Mouse (Mus musculus): ENCODE data around the gene Myl6b. TPM values are rescaled to one million over a fixed set of nuclear protein-coding genes. Genes with fewer than 3 reads are reported as not detected.

Myl6b gene
- 0.79 and 2.4 TPM in 2 replicates for polyA plus RNA-seq (2011; ENCODE audit: insufficient read depth, insufficient read length, low replicate concordance, missing spikeins)

DNA sequence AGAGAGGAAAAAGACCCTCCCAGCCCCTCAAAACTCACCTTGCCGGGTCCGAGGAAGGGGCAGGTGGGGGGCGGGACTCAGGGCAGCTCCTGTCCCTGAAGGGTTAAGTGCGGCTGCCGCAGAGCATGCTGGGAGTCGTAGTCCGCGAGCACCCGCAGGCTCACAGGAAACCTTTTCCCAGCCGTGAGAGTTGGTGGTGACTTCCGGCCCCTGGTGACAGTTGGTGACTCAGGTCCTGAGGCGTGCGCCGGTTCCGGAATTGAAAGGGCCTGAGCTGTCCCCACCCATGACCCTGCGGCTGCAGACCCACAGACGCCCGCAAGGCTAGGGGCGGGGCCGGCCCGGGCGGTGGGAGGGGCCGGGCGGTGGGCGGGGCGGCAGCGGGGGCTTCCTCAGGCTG is at the start of gene Myl6b:
Gene Myl6b, minus strand, starts transcription at position 96 of the 400 bp plus-strand sequence.
- peaks cover 3% of the 10 kb centered on the region; the same call in 1 of the 2 replicates for H3K4me1 ChIP-seq (ENCODE audit: control insufficient read depth, insufficient read depth, low read length)
- under 1% methylated on average over 27 of the region's 27 CpGs for WGBS
- TF ChIP-seq POLR2A (IDR thresholded peaks at IDR 0.05; ENCODE audit: borderline replicate concordance, control insufficient read depth, low read depth, low read length) (peak; percentile 20; the same call in 1 of the 2 replicates), CTCF (IDR thresholded peaks at IDR 0.05; ENCODE audit: control insufficient read depth, insufficient read depth, low read length) (0 out of 2 replicates have a peak, but pooled peaks have one; percentile 4)
- peak within 1 kb of the TSS; percentile 81 for H3K27ac ChIP-seq (ENCODE audit: control insufficient read depth, insufficient read depth, low read depth, low read length, poor library complexity)
- peak within 1 kb of the TSS; percentile 76 for H3K4me3 ChIP-seq (replicated peaks; ENCODE audit: control insufficient read depth, low read depth, low read length)

DNA sequence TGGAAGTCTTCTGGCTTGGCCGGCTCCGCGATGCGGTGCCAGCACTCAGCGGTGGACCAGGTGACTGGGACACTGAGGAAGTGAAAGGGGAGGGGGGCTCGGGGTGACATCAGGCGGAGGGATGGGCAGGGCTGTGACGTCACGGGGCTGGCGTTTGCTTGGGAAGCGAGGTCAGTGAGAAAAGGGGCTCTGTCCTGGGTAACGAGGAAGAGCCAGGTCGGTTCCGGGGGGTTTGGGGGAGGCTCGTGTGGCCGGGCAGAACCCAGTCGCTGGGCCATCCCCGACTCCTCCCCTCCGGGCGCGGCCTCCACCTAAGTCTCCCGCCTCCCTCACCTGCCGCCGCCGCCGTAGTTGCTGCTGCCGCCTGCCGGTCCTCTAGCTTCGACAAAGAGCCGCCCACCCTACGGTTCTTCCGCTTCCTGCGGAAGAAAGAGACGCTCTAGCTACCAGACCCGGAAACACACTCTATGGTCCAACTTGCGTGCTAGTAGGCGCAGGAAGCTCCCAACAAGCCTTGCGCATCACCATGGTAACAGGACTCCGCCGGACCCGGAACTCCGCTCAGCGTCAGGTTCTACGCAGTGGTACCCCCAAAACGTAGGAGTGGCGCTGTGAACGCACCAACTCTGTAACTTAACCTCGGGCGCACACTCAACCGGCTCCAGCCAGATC is 49.0 kb upstream of the Myl6b start, which contains the start of gene Zc3h10:
Gene Zc3h10, minus strand, starts transcription at position 414 of the 672 bp plus-strand sequence.
- Histone ChIP-seq H3K4me3 (replicated peaks; ENCODE audit: control insufficient read depth, low read depth, low read length) (peak within 1 kb of the TSS; percentile 83), H3K4me1 (ENCODE audit: control insufficient read depth, insufficient read depth, low read length) (no peaks in the 10 kb centered on the region; the same call in 1 of the 2 replicates), H3K27ac (ENCODE audit: control insufficient read depth, insufficient read depth, low read depth, low read length, poor library complexity) (peak within 1 kb of the TSS; percentile 92)
- no peak for TF ChIP-seq CTCF (IDR thresholded peaks at IDR 0.05; ENCODE audit: control insufficient read depth, insufficient read depth, low read length)
- peak; percentile 31 for TF ChIP-seq POLR2A (IDR thresholded peaks at IDR 0.05; ENCODE audit: borderline replicate concordance, control insufficient read depth, low read depth, low read length)
- WGBS = under 1% methylated on average over 50 of the region's 50 CpGs

DNA sequence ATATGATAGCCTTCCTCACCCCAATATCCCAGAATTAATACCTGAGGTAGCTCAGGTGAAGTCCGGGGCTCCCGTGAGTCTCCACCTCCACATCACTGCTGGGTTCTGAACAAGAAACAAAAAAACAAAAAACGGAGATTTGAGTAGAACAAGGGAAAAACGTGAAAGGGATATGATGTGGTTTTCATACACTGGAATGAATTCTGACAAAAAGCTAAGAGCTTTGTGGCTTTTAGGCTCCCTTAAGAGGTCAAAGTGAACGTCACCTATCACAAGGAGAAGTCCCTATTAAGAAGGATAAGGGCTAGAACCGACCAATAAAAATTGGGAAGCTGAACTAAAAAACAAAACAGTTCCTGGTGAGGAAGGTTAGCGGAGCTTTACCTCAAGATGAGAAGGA is 48.3 kb upstream of the Myl6b start:
- peak overlapping the region; percentile 92 for H3K27ac ChIP-seq (ENCODE audit: control insufficient read depth, insufficient read depth, low read depth, low read length, poor library complexity)
- 4% methylated on average over 7 of the region's 7 CpGs for WGBS
- no peaks in the 10 kb centered on the region; the same call in 1 of the 2 replicates for H3K4me1 ChIP-seq (ENCODE audit: control insufficient read depth, insufficient read depth, low read length)
- TF ChIP-seq POLR2A (IDR thresholded peaks at IDR 0.05; ENCODE audit: borderline replicate concordance, control insufficient read depth, low read depth, low read length) = no peak
- no peak for TF ChIP-seq CTCF (IDR thresholded peaks at IDR 0.05; ENCODE audit: control insufficient read depth, insufficient read depth, low read length)
- H3K4me3 ChIP-seq (replicated peaks; ENCODE audit: control insufficient read depth, low read depth, low read length) = peak overlapping the region; percentile 83

DNA sequence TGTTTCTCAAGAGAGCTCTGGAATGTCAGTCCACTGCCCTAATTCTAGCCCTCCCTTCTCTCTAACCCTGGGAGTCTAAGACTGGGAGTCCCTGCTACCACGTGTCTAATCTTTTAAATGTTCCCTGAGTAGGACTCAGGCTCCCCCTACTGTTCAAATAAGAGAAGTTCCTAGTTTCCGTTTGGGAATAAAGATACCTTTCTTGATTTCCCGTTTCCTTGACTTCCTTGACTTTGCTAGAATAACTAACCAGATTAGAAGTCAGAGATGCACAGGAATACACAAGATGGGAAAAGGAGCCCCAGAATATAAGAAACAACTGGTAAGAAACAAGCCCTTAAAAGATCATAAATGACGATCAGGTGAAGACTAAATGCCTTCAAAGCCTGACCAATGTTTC is 47.9 kb upstream of the Myl6b start:
- peak overlapping the region; percentile 12 for H3K4me3 ChIP-seq (replicated peaks; ENCODE audit: control insufficient read depth, low read depth, low read length)
- no peaks in the 10 kb centered on the region; the same call in 1 of the 2 replicates for H3K4me1 ChIP-seq (ENCODE audit: control insufficient read depth, insufficient read depth, low read length)
- TF ChIP-seq POLR2A (IDR thresholded peaks at IDR 0.05; ENCODE audit: borderline replicate concordance, control insufficient read depth, low read depth, low read length) (no peak), CTCF (IDR thresholded peaks at IDR 0.05; ENCODE audit: control insufficient read depth, insufficient read depth, low read length) (no peak)
- WGBS = under 1% methylated on average over 4 of the region's 4 CpGs
- no peak overlapping the region for H3K27ac ChIP-seq (ENCODE audit: control insufficient read depth, insufficient read depth, low read depth, low read length, poor library complexity)

DNA sequence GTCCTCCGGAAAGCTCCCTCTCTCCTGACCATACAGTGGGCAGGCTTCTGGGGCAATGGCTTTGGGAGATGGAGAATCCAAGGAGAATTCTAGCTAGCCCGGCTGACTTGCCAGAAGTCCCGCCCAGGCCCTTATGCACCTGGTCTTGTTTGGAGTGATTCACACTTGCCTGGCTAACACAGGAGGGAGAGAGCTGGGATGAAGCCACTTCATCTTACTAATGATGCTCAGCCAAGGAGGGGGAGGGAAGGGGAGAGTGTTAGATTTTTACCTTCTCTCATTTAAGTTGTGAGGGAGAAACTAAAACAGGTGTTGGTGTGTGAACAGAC is 47.0 kb upstream of the Myl6b start:
- Histone ChIP-seq H3K27ac (ENCODE audit: control insufficient read depth, insufficient read depth, low read depth, low read length, poor library complexity) (no peak overlapping the region), H3K4me3 (replicated peaks; ENCODE audit: control insufficient read depth, low read depth, low read length) (no peak overlapping the region), H3K4me1 (ENCODE audit: control insufficient read depth, insufficient read depth, low read length) (no peaks in the 10 kb centered on the region; the same call in 1 of the 2 replicates)
- 88% methylated on average over 3 of the region's 3 CpGs for WGBS
- TF ChIP-seq CTCF (IDR thresholded peaks at IDR 0.05; ENCODE audit: control insufficient read depth, insufficient read depth, low read length) (no peak), POLR2A (IDR thresholded peaks at IDR 0.05; ENCODE audit: borderline replicate concordance, control insufficient read depth, low read depth, low read length) (no peak)

DNA sequence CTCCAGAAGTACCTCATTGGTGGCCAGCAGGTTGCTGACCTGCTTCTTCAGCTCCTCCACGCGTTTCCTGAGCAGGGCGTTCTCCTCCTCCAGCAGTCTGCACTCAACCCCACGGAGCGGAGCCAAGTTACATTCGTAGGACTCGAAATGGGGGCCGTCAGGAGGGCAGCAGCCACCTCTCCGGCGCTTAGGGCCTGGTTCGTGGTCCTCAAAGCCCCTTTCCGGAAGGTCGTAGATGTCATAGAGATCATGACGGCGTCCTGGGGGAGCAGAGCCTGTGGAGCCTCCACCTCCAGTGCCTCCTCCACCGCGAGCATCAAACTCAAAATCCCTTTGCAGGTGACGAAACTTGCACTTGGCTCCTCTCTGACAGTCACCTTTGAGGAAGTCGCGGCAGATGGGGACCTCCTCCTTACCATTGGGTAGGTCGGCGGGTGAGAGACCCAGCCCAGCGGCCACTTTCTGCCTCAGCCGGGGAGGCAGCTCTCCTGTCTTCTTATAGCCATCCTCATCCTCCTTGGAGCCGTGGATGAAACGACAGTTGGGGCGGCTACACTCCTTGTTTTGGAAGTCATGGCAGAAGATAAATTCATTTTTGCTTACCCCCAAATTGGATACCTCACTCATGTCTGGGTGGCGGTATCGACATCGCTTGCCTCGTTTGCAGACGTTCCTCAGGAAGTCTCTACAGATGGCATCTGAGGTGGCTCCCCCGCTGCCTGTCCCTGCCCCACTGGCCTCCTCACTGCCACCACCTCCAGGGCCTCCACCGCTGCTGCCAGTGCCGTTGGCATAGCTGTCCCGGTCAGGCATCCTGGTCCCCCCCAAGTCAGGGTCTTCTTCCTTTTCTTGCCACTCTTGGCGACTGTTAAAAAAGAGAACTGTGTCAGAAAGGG is 46.4 kb upstream of the Myl6b start:
- Histone ChIP-seq H3K27ac (ENCODE audit: control insufficient read depth, insufficient read depth, low read depth, low read length, poor library complexity) (no peak overlapping the region), H3K4me1 (ENCODE audit: control insufficient read depth, insufficient read depth, low read length) (no peaks in the 10 kb centered on the region; the same call in 1 of the 2 replicates), H3K4me3 (replicated peaks; ENCODE audit: control insufficient read depth, low read depth, low read length) (no peak overlapping the region)
- 91% methylated on average over 37 of the region's 37 CpGs for WGBS
- TF ChIP-seq CTCF (IDR thresholded peaks at IDR 0.05; ENCODE audit: control insufficient read depth, insufficient read depth, low read length) = no peak
- no peak for TF ChIP-seq POLR2A (IDR thresholded peaks at IDR 0.05; ENCODE audit: borderline replicate concordance, control insufficient read depth, low read depth, low read length)

DNA sequence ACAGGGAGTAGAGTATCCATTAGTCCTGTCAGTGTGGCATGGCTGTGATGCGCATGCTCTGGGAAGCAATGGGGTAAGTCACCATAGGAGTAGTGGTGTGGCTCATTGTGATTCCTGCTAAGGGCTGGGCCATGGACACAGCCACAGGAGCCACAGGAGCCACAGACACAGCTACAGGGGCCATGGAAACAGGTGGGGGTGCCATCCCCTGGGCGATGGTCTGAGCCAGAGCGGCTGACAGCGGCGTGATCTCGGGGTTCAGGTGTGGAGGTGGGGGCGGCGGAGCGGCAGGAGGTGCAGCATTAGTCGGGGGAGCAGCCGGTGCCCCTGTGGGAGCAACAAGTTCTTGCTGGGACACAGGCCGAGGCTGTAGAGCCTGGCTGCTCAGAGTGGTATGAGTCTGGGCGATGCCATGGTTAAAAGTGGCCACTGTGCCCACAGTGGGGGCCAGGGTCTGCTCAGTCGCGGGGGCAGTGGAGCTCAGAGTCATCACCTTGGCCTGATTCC is 45.7 kb upstream of the Myl6b start:
- no peak overlapping the region for H3K4me3 ChIP-seq (replicated peaks; ENCODE audit: control insufficient read depth, low read depth, low read length)
- 95% methylated on average over 15 of the region's 15 CpGs for WGBS
- TF ChIP-seq CTCF (IDR thresholded peaks at IDR 0.05; ENCODE audit: control insufficient read depth, insufficient read depth, low read length) (no peak), POLR2A (IDR thresholded peaks at IDR 0.05; ENCODE audit: borderline replicate concordance, control insufficient read depth, low read depth, low read length) (no peak)
- no peak overlapping the region for H3K27ac ChIP-seq (ENCODE audit: control insufficient read depth, insufficient read depth, low read depth, low read length, poor library complexity)
- H3K4me1 ChIP-seq (ENCODE audit: control insufficient read depth, insufficient read depth, low read length) = no peaks in the 10 kb centered on the region

DNA sequence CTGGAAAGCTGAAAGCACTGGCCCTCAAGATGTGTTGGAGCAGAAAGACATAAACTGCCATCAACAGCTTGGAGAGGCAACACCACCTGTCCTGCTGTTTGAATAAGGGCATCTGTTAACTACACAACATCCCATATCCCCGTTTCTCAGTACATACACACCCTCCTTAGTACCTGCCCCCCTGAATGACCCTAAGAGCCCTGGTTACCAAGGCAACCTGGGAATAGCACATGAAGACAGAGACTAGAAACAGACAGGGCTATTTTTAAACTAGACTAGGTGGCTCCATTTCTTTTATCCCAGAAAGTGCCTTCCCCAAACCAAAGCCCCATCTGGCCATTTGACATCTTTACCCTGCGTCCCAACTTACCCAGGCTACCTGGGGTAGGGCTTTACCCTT is 44.6 kb upstream of the Myl6b start:
- Histone ChIP-seq H3K27ac (ENCODE audit: control insufficient read depth, insufficient read depth, low read depth, low read length, poor library complexity) (no peak overlapping the region), H3K4me3 (replicated peaks; ENCODE audit: control insufficient read depth, low read depth, low read length) (no peak overlapping the region), H3K4me1 (ENCODE audit: control insufficient read depth, insufficient read depth, low read length) (no peaks in the 10 kb centered on the region)
- TF ChIP-seq POLR2A (IDR thresholded peaks at IDR 0.05; ENCODE audit: borderline replicate concordance, control insufficient read depth, low read depth, low read length) (no peak), CTCF (IDR thresholded peaks at IDR 0.05; ENCODE audit: control insufficient read depth, insufficient read depth, low read length) (no peak)
- WGBS = 84% methylated on average over 2 of the region's 2 CpGs

All from bone marrow, adult 2 months (tissue).